Mouse (Mus musculus) midbrain, embryonic 11.5 days (tissue): ENCODE measurements around the gene Pdk1. TPM values are rescaled to one million over a fixed set of nuclear protein-coding genes. Genes with fewer than 3 reads are reported as not detected.

ENCODE experiments used
- ATAC-seq: fragments of 200-750 bp; cut with Nextera tagmentation; 2 replicates; pipeline ENCODE4 v1.8.0; 2017; ENCODE audit warnings: moderate TSS enrichment, moderate library complexity; ENCODE audit not compliant: low FRiP score
- DNase-seq: peaks from one replicate; pipeline ENCODE4 v3.0.0; 2015; ENCODE audit warnings: low spot score; ENCODE audit errors: missing footprints
- H3K27ac ChIP-seq: fragments of 300-500 bp; sonication (generic); 2 replicates; pipeline ENCODE4 v1.5.1; 2014; ENCODE audit warnings: low read depth, low read length
- H3K27me3 ChIP-seq: fragments of 300-500 bp; sonication (generic); 2 replicates; pipeline ENCODE4 v1.6.1; 2014; ENCODE audit warnings: mild to moderate bottlenecking, low read length, moderate library complexity, mixed read lengths; ENCODE audit not compliant: control insufficient read depth, insufficient read depth
- H3K36me3 ChIP-seq: fragments of 300-500 bp; sonication (generic); 2 replicates; pipeline ENCODE4 v1.6.1; 2014; ENCODE audit warnings: mild to moderate bottlenecking, low read length, moderate library complexity, mixed read lengths; ENCODE audit not compliant: control insufficient read depth, insufficient read depth
- H3K4me1 ChIP-seq: fragments of 300-500 bp; sonication (generic); 2 replicates; pipeline ENCODE4 v1.6.1; 2014; ENCODE audit warnings: low read length; ENCODE audit not compliant: control insufficient read depth, insufficient read depth
- H3K4me2 ChIP-seq: fragments of 300-500 bp; sonication (generic); 2 replicates; pipeline ENCODE4 v1.6.1; 2014; ENCODE audit warnings: mild to moderate bottlenecking, moderate library complexity
- H3K4me3 ChIP-seq: fragments of 300-500 bp; sonication (generic); 2 replicates; pipeline ENCODE4 v1.5.1; 2014; ENCODE audit warnings: low read depth, low read length
- H3K9ac ChIP-seq: fragments of 300-500 bp; sonication (generic); 2 replicates; pipeline ENCODE4 v1.6.1; 2014; ENCODE audit warnings: low read length
- H3K9me3 ChIP-seq: fragments of 300-500 bp; sonication (generic); 2 replicates; pipeline ENCODE4 v1.6.1; 2016; ENCODE audit warnings: low read length; ENCODE audit not compliant: control insufficient read depth
- WGBS: fragments of 180-500 bp; shearing (Covaris S2); extraction: QIAGEN DNeasy Blood & Tissue Kit; methylation state at CpG from one replicate; pipeline ENCODE4 v1.1.7; 2014; 5-methylcytosine and 5-hydroxymethylcytosine counted together
- polyA plus RNA-seq: library from polyadenylated mRNA; unstranded; fragments of >200 nt; fragmentation: Nextera tagmentation; extraction: Ambion mirVana; gene quantifications from 2 replicates; pipeline ENCODE4 v1.2.1, GENCODE M21; 2014

Pdk1 gene
- 31.4 and 33.9 TPM in 2 replicates for polyA plus RNA-seq

DNA sequence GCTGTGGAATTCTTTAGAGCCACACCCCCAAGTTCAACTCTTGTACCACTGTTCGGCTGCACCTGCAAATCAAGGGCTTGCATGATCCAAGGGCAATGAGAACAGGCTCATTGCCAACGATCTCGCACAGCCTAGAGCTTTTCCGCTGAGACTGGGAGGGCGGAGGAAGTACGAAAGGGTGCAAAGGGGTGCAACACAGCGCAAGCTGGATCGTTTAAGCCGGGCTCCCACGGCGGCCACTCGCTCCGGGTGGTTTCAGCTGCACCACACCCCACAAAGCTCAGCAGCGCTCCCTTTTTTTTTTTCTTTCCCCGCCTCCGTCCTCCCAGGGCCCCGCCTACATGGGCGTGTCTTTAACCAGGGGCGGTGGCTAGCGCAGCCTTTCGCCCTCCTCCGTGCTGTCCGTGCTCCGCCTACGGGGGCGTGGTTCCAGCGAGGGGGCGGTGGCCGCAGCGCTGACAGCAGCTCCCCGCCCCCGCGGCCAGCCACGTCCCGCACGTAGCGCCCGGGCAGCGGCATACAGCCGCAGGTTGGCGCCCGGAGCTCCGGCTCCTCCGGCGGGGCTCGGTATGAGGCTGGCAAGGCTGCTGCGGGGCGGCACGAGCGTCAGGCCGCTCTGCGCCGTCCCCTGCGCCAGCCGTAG lies at the start of gene Pdk1:
TSS of gene Pdk1 (plus strand) at position 424 of the 643 bp plus-strand sequence.
- DNase-seq (peak; percentile 99), ATAC-seq (peak; percentile 98)
- Histone ChIP-seq H3K27me3 (no peaks in the 10 kb centered on the region), H3K36me3 (no peaks in the 10 kb centered on the region), H3K27ac (no peak within 1 kb of the TSS), H3K4me3 (peak within 1 kb of the TSS; percentile 74), H3K9me3 (no peaks in the 10 kb centered on the region), H3K4me2 (peak within 1 kb of the TSS; percentile 79), H3K9ac (peak within 1 kb of the TSS; percentile 67), H3K4me1 (peaks cover 2% of the 10 kb centered on the region; the same call in 1 of the 2 replicates)
- WGBS = under 1% methylated on average over 55 of the region's 55 CpGs

DNA sequence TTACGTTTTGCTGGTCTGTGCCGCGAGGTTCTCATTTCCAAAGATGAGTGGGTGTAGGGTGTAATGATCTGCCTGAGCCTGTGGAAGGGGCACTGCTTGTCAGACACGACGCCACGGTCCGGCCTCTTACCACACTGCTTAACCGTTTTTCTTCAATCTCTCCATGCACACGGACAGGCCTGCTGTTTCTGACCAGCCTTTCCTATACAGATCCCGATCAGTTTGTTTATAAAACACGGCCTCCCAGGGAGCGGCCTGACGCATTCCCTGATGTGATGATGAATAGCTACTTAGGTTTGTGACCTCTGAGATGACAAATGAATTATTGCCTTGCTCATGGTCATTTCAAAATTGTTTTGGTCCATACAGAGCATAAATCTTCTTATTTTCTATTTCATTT lies 48.9 kb upstream of the Pdk1 start:
- Histone ChIP-seq H3K9me3 (no peaks in the 10 kb centered on the region), H3K36me3 (no peaks in the 10 kb centered on the region; the same call in 1 of the 2 replicates), H3K9ac (no peak overlapping the region), H3K4me2 (no peak overlapping the region), H3K4me1 (no peaks in the 10 kb centered on the region), H3K27me3 (no peaks in the 10 kb centered on the region), H3K27ac (no peak overlapping the region), H3K4me3 (no peak overlapping the region)
- DNase-seq = no peak
- 79% methylated on average over 13 of the region's 13 CpGs for WGBS
- no peak for ATAC-seq

DNA sequence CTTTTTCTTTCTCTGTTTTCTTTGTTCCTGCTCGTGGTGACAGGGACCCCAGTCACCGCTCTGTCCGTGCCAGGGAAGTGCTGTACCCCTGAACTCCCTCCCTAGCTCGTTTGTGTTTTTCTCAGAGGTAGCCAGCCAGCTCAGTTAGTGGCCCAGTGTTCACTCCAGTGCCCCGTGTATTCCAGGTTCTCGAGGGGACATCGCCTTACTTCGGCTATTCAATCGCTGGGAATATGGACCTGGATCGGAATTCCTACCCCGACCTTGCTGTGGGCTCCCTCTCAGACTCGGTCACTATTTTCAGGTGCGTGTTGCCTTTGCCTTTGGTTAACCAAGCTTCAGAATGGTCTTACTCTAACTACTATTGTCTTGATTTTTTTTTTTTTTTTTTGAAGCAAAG lies 45.3 kb upstream of the Pdk1 start:
- WGBS = 84% methylated on average over 13 of the region's 13 CpGs
- H3K4me2 ChIP-seq = no peak overlapping the region
- ATAC-seq = no peak

DNA sequence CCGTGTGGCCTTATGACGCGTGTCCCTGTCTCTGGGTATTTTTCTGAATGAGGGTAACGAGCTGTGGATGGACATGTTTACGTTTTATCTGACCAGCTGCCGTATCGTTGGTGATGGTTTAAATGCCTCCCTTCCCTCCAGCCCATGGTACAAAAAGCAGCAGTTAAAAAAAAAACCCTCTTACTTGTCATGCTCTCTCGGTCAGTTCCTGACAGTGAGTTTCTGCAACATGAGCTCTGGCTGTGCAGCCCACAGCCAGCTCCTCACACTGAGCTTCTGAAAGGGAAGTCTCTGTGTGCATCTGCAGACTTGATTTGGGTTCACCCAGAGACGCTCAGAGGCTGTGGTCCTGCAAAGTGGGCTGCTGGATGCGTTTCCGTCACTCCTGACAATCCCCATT lies 44.1 kb upstream of the Pdk1 start:
- ATAC-seq = no peak
- H3K27me3 ChIP-seq = no peaks in the 10 kb centered on the region
- no peaks in the 10 kb centered on the region for H3K9me3 ChIP-seq
- no peak overlapping the region for H3K9ac ChIP-seq
- DNase-seq = peak; percentile 82
- no peaks in the 10 kb centered on the region for H3K4me1 ChIP-seq
- 78% methylated on average over 11 of the region's 11 CpGs for WGBS
- no peak overlapping the region for H3K4me2 ChIP-seq
- H3K36me3 ChIP-seq = no peaks in the 10 kb centered on the region
- no peak overlapping the region for H3K4me3 ChIP-seq
- no peak overlapping the region for H3K27ac ChIP-seq

More for the DNA sequence above, 45.3 kb upstream of the Pdk1 start:
- Histone ChIP-seq H3K27ac (no peak overlapping the region), H3K4me1 (no peaks in the 10 kb centered on the region), H3K36me3 (no peaks in the 10 kb centered on the region; the same call in 1 of the 2 replicates), H3K27me3 (no peaks in the 10 kb centered on the region), H3K9ac (no peak overlapping the region), H3K4me3 (no peak overlapping the region), H3K9me3 (no peaks in the 10 kb centered on the region)
- peak; percentile 69 for DNase-seq

DNA sequence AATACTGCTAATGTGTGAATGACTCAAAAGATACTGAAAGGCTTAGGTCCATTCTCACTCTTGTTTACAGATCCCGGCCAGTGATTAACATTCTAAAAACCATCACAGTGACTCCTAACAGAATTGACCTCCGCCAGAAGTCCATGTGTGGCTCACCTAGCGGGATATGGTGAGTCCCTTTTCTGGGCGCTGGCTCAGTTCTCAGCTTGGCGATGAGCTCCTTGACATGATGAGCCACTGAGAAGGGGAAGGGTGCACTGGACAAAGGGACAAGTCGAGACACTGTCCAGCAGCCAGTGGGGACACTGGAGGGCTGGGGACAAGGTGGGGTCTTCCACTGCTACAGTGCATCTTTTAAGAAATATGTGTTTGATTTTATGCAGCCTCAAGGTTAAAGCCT lies 39.4 kb upstream of the Pdk1 start:
- peak; percentile 62 for DNase-seq
- no peaks in the 10 kb centered on the region for H3K4me1 ChIP-seq
- no peak overlapping the region for H3K4me2 ChIP-seq
- no peaks in the 10 kb centered on the region for H3K27me3 ChIP-seq
- 83% methylated on average over 6 of the region's 6 CpGs for WGBS
- H3K9ac ChIP-seq = no peak overlapping the region
- no peak overlapping the region for H3K27ac ChIP-seq
- no peak overlapping the region for H3K4me3 ChIP-seq
- no peak for ATAC-seq
- no peaks in the 10 kb centered on the region for H3K36me3 ChIP-seq
- no peaks in the 10 kb centered on the region for H3K9me3 ChIP-seq

DNA sequence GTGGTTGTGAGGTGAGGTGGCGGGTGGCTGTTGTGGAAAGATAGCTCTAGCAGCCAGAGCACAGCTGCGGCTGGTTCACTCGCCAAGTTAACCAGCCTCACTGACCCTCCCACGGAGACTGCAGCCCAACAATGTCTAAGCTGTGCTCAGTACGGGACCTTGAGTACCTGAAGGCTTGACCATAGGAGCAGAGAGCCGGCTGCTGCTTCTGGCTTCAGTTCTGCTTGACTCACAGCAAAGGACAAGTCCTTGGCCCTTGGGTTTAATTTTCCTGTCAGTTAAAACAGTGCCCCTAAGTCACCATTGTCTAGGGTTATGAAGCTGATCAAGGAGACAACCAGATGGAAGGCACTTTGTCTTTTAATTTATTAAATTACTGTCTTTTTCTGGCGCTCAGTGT lies 38.7 kb upstream of the Pdk1 start:
- no peak overlapping the region for H3K27ac ChIP-seq
- no peak overlapping the region for H3K4me2 ChIP-seq
- H3K4me1 ChIP-seq = no peaks in the 10 kb centered on the region
- no peaks in the 10 kb centered on the region for H3K36me3 ChIP-seq
- H3K4me3 ChIP-seq = no peak overlapping the region
- peak; percentile 54 for DNase-seq
- H3K9ac ChIP-seq = no peak overlapping the region
- no peaks in the 10 kb centered on the region for H3K9me3 ChIP-seq
- WGBS = 85% methylated on average over 7 of the region's 7 CpGs
- no peaks in the 10 kb centered on the region for H3K27me3 ChIP-seq
- no peak for ATAC-seq

DNA sequence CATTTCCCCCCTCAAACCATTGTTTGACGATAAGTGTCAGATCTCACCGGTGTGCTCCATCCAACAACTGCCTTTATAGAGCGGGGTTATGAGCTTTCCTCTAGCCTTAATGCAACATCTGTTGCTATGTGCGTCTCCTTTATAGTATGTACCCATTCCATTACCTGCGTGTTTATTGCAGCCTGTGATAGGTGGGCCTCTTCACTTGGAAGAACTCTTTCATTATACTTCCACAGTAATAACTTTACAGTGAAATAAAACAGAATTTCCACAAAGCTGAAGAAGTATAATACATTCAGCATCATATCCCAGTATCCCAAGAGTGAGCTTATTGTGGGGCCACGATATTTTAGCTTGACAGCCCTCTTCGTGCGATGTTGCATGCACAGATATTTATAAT lies 37.5 kb upstream of the Pdk1 start:
- ATAC-seq = no peak
- no peak overlapping the region for H3K4me3 ChIP-seq
- 93% methylated on average over 8 of the region's 8 CpGs for WGBS

DNA sequence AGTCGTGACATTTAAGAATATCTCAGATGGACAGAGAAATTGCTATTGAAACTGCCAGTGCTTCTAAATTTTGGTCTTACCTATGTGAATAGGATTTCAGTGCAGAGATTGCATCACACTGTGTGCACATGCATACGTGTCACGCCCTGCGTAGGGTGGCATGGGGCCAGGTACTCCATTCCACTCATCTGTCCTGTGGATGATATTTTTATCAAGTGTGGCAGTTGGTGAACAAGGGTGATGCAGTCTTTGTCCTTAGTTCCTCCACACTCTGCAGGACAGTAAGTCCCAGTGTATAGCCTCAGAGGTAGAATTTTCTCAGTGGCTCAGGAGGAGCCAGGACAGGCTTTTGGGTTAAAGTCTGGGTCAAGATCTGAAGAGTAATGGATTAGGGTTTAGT lies 36.8 kb upstream of the Pdk1 start:
- ATAC-seq (no peak), DNase-seq (peak; percentile 51)
- H3K27ac ChIP-seq = no peak overlapping the region
- H3K4me3 ChIP-seq = no peak overlapping the region
- no peak overlapping the region for H3K4me2 ChIP-seq
- WGBS = 90% methylated on average over 4 of the region's 4 CpGs
- H3K4me1 ChIP-seq = no peaks in the 10 kb centered on the region
- H3K36me3 ChIP-seq = no peaks in the 10 kb centered on the region
- no peak overlapping the region for H3K9ac ChIP-seq
- no peaks in the 10 kb centered on the region for H3K27me3 ChIP-seq
- H3K9me3 ChIP-seq = no peaks in the 10 kb centered on the region

More for the DNA sequence above, 37.5 kb upstream of the Pdk1 start:
- H3K4me2 ChIP-seq = no peak overlapping the region
- no peaks in the 10 kb centered on the region for H3K27me3 ChIP-seq
- DNase-seq = peak; percentile 69
- H3K36me3 ChIP-seq = no peaks in the 10 kb centered on the region
- no peaks in the 10 kb centered on the region for H3K4me1 ChIP-seq
- no peaks in the 10 kb centered on the region for H3K9me3 ChIP-seq
- H3K27ac ChIP-seq = no peak overlapping the region
- H3K9ac ChIP-seq = no peak overlapping the region

DNA sequence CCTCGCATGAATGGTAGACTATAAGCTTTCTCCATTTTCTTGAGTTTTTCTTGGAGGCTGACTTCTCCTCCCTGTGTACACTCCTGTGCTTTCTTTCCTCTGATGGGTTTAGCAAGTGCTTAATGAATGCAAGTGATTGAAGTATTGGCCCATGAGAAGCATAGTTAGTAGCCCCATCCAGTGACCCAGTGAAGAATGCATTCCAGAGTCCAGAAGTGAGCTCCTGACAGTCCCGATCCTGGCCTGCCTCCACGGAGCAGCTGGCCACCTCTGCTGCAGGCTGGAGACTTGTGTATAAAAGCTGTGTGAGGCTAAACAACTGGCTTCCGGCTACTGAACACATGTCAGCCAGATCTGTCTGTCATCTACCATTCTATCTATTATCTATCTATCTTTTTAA lies 35.8 kb upstream of the Pdk1 start:
- no peak overlapping the region for H3K9ac ChIP-seq
- no peaks in the 10 kb centered on the region for H3K4me1 ChIP-seq
- no peak overlapping the region for H3K4me3 ChIP-seq
- H3K27ac ChIP-seq = no peak overlapping the region
- WGBS = 70% methylated on average over 4 of the region's 4 CpGs
- no peaks in the 10 kb centered on the region for H3K9me3 ChIP-seq
- no peak overlapping the region for H3K4me2 ChIP-seq
- H3K36me3 ChIP-seq = no peaks in the 10 kb centered on the region
- peak; percentile 69 for DNase-seq
- no peak for ATAC-seq
- H3K27me3 ChIP-seq = no peaks in the 10 kb centered on the region
